Mouse (Mus musculus): ENCODE results near the gene Krt16. TPM values are rescaled to one million over a fixed set of nuclear protein-coding genes. Genes with fewer than 3 reads are reported as not detected.

Krt16 gene
- total RNA-seq (2015): not detected in 2 replicates
- not detected in 2 replicates for total RNA-seq (2017)

DNA sequence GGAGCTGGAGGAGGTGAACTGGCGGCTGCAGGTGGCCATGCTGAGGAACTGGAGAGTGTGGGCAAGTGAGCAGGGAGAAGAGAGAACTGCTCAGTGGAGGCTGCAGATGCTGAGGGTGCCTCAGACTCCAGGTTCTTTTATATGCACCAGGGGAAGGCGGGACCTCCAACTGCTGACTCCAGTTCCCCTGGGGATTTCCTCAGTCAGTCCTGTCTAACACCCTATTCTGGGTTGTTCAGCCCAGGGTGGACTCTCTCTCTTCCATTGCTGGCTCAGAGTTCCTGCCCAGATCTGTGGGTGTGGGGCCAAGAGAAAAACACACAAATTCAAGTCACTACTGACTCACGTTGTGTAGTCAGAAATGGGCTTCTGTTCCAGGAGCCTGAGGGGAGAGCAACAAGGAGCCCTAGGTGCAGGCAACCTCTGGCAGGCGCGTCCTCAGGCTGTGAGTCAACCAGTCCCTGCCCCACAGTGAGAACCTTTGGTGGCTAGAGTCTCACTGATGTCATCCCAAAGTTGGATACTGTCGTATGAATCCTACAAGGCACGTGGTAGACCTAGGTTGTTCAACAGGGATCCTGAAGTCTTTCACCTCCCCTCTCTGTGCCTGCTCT, at the start of gene Krt16:
Krt16 (minus strand) TSS at position 51 of the 614 bp plus-strand sequence.
- no peak for ATAC-seq (ENCODE audit: poor library complexity, severe bottlenecking)

DNA sequence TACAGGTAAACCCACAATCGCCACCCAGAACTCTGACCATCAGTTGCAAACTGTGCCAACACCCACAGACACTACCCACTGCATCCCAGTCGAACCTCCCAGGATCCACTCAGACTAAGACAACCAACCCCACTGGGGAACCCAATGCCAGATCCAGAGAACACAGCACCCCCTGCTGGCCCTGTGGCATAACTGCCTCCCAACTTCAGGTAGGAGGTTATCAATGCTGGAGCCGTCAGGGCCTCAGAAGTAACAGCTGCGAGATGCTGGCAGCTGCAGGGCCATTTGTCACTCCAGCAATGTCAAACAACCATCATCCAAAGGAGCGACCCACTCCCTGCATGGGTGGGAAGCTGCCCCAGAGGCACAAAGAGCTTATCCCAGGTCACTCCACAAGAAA, 49.1 kb upstream of the Krt16 start:
- ATAC-seq (ENCODE audit: poor library complexity, severe bottlenecking): peak; percentile 61

DNA sequence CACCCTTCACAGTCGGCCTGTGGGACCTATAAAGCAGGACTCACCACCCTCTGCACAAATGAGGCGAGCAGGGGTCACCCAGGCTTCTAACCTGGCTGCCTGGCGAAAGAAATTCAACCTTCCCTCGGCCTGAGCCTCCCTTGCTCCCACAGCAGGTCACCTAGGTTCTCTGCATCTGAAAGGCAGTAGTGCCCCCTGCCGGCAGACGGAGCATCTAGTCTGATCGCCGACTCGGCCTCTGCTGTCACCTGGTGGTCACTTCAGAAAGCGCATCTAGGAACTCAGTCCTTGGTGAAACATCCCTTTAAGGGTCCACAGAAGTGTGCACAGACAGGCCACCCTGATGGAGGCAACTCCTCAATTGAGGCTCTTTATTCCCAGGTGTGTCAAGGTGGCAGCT, 46.6 kb upstream of the Krt16 start:
- ATAC-seq (ENCODE audit: poor library complexity, severe bottlenecking): peak; percentile 90

DNA sequence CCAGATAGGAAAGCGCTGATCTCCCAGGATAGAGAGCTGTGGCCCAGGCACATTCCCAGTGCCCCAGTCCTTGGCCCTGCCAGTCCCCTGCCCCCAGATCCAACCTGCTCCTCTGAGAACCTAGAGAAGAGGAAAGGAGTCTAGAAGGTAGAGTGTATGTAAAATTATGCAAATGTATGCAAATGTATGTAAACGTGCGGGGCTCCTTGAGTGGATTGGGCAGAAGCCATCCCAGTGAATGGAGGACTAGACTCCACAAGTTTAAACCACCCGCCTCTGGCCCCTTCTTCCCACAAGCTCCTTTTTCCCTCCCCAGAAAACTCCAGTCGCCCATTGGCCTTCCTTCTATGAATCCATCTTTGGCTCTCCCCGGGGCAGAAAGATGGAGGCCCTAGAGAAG, 44.2 kb upstream of the Krt16 start:
- ATAC-seq (ENCODE audit: poor library complexity, severe bottlenecking): no peak

DNA sequence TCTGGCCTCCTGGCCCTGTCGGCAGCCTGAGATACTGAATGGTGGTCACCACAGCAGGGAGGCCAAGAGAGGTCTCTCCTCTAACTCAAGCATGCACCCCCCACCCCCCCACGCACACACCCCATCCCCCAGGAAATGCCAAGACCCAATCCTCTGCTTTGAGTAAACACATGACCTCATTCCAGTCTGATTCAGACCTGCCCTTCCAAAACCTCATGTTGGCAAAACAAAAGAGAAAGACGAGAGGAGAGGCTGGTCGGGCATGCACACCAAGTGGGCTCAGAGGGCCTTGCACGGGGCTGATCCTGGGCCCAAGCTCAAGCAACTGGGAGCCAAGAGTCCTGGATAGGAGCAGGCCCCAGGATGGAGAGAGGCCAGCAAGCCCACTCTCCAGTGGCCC, 41.5 kb upstream of the Krt16 start:
- no peak for ATAC-seq (ENCODE audit: poor library complexity, severe bottlenecking)

GRCm38 (mm10) chr11:100288942-100289341, 40.2 kb upstream of the Krt16 start:
- ATAC-seq (ENCODE audit: poor library complexity, severe bottlenecking): no peak

- ATAC-seq (ENCODE audit: poor library complexity, severe bottlenecking): no peak
Observed at GRCm38 (mm10) chr11:100287024-100287423, 38.3 kb upstream of the Krt16 start.

DNA sequence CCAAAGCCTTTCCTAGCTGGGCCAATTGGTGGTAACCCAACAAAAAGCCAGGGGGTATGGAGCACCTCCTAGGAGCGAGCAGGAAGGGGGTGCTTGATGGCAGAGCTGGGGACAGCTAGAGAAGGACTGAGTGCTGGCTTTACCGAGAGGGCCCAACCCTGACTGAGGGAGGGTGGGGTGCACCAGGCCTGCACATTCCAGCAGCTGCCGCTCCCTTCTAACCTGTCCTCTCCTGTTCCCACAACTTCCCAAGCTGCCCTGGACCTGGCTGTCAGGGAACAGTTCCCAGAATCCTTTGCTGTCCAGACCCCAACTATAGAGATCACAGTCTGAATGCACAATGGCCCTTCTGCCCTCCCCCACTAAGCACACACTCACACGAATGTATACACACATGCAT, 36.3 kb upstream of the Krt16 start:
- ATAC-seq (ENCODE audit: poor library complexity, severe bottlenecking): no peak

GRCm38 (mm10) chr11:100282549-100282948, 33.8 kb upstream of the Krt16 start:
- peak; percentile 83 for ATAC-seq (ENCODE audit: poor library complexity, severe bottlenecking)

DNA sequence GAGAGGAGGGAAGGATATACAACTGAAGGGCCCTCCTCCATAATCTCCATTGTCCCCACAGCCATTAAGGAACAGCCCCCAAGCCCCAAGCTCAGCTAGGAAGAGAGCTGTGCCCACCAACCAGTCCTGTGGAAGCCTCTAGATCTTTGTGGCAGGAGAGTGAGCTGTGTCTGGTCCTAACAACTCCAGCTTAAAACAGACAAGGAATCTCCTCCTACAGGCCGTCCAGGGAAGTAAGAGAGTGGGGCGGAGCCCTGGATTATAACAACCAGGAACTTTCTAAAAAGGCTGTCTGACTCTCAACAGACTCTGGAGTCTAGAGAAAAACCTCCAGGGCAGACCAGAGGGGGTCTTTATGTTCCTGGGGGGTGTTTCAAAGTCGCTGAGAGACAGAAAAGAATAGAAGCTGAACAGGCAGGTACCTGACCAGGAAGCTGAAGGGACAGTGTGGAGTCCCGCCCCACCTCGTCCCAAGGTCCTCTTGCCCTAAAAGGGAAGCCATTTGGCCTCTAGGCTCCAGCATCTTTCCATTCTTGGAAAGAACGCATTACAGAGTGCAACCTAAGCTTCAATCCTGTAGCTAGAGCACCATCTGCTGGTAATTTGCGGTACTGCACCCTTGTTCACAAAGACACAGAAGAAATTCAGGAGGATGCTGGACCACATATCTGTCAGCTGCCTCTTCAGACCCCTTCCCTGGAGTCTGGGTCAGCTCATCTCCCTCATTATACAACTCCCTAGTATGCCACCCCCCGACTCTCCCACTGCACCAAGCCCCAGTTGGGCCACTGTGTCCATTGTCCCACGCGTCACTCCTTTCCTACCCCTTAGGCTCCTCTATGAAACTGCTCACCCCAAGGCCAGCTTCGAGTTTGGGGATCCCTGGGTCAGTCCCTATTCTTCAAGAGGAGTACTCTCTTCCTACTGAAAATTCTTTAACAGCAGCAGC, 33.2 kb upstream of the Krt16 start:
- ATAC-seq (ENCODE audit: poor library complexity, severe bottlenecking): peak; percentile 84

DNA sequence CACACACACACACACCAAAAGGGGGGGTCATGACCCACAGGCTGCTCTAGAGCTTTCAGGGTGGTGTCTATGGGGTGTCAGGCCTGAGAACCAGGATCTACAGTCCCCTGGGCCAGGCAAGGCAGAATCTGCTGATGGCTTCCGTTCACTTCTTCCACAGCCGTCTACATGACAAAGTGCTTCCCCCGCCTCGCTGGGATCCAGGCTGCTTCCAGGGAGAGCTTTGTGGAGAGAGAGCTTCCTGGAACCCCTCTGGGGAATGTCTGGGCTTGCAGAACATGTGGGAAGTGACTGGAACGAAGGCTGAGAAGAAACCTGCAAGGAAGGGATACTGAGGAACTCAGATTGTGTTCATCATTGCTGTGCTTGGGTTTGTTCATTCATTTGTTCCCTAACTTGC, 30.1 kb upstream of the Krt16 start:
- no peak for ATAC-seq (ENCODE audit: poor library complexity, severe bottlenecking)

GRCm38 (mm10) chr11:100277726-100278480, 29.2 kb upstream of the Krt16 start:
- no peak for ATAC-seq (ENCODE audit: poor library complexity, severe bottlenecking)

- no peak for ATAC-seq (ENCODE audit: poor library complexity, severe bottlenecking)
Observed at GRCm38 (mm10) chr11:100275466-100275865, 26.8 kb upstream of the Krt16 start.

- no peak for ATAC-seq (ENCODE audit: poor library complexity, severe bottlenecking)
Observed at GRCm38 (mm10) chr11:100274719-100275118, 26.0 kb upstream of the Krt16 start.

DNA sequence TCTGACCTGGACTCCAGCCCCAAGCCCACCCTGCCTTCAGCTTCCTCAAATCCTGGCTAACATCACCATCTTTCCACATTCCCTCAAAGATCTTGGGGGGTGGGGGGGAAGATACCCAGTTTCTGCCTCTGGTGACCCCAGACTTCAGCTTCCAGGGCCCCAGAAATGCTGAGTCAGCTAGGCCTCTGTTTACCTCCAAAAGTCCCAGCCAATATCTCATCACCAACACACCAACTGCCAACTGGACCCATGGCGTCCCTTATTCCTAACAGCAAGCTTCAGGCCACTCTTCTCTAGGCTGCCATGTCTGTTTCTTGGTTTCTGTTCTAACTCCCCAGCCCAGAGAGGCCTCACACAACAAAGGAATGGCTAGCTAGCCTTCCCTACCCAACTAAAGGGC, 23.2 kb upstream of the Krt16 start:
- ATAC-seq (ENCODE audit: poor library complexity, severe bottlenecking): no peak

- ATAC-seq (ENCODE audit: poor library complexity, severe bottlenecking): no peak
Observed at GRCm38 (mm10) chr11:100269821-100270332, 21.2 kb upstream of the Krt16 start, which contains the start of gene Krt42. Krt42 (minus strand) TSS chr11:100269871.

- ATAC-seq (ENCODE audit: poor library complexity, severe bottlenecking): no peak
Observed at GRCm38 (mm10) chr11:100262058-100262980, 13.6 kb upstream of the Krt16 start.

DNA sequence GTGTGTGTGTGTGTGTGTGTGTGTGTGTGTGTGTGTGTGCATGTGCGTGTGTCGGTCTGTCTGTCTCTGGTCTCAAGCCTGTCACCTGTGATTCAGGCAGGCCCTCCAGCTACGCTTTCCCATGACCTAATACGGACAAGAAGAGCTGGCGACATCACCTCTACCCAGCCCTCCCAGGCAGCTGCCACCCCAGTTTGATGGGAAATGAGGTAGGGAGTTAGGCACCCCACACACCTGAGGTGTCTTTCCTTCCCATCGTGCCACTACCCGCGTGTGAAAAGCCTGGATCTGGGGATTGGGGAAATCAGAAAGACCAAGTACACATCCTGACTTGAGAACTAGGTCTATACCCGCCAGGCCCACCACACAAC, 12.5 kb upstream of the Krt16 start:
- no peak for ATAC-seq (ENCODE audit: poor library complexity, severe bottlenecking)

DNA sequence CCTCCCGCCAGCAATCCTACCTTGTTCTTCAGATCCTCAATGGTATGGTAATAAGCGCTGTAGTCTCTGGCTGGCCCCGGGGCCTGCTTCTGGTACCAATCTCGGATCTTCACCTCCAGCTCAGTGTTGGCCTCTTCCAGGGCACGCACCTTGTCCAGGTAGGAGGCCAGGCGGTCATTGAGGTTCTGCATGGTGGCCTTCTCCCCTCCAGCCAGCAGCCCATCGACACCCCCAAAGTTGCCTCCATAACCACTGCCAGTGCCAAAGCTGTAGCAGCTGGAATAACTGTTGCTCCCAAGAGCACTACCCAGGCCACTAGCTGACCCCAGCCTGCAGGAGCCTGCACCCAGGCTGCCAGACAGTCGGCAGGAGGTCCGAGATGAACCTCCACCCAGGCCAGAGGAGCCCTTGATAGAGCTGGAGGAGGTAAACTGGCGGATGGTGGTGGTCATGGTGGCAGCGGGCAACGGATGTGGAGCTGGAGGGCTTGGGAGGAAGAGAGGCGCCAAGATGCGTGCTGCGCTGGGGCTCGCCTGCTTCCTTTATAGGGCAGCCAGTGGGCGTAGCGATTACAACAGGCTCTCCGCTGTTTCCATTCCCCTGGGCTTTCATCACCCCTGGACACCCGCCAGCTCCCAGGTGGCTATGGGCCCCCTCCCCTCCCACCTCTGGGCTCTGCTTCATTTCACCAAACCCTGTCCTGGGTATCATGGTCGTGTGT, 12.0 kb upstream of the Krt16 start, which contains the start of gene Krt17:
Krt17 (minus strand) TSS at position 516 of the 721 bp plus-strand sequence.
- no peak for ATAC-seq (ENCODE audit: poor library complexity, severe bottlenecking)
